Mouse (Mus musculus): ENCODE results near the gene Stk24.

DNA sequence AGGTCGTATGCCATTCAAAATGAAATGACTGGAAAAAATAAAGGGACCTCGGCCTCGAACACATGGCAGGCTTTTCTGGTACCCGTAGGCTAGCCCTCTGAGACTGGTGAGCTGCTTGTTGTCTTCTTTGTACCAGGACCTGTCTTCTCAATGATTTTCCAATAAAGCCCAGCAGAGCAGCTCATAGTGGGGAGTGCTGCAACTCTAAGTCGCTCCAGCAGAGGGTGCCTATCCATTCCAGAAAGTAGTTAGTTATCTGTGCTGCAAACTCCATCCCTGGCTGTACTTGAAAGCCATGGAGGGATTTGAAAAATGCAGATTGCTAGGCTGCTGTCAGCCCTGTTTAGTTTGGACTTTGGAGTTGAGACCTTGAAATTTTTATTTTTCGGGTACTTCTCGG lies 120.0 kb downstream of the Stk24 start:
- peak; percentile 83 for TF ChIP-seq CTCF (IDR thresholded peaks at IDR 0.05; ENCODE audit: low read depth)
- no peak for TF ChIP-seq EP300 (optimal IDR thresholded peaks at IDR 0.05)

All from stomach, postnatal 0 days (tissue).